Mouse (Mus musculus) skeletal muscle tissue, postnatal 0 days (tissue): ENCODE data around the gene Spr. TPM values are rescaled to one million over a fixed set of nuclear protein-coding genes. Genes with fewer than 3 reads are reported as not detected.

ENCODE experiments used
- polyA plus RNA-seq: library from polyadenylated mRNA; unstranded; fragments of >200 nt; fragmentation: Nextera tagmentation; extraction: Ambion mirVana; gene quantifications from 2 replicates; pipeline ENCODE4 v1.2.1, GENCODE M21; 2015

The Spr gene
- polyA plus RNA-seq: 21.3 and 24.3 TPM in 2 replicates

GRCm38 (mm10) chr6:85137217-85138035 is at the start of gene Spr:
Gene Spr (minus strand): TSS chr6:85137766.

Other genes with a start within 250 kb of the Spr start
- 8.0 and 8.3 TPM in 2 replicates for gene Exoc6b, start 68.3 kb downstream of the Spr start, polyA plus RNA-seq
- gene Emx1, start 49.7 kb upstream of the Spr start, polyA plus RNA-seq: not detected in 2 replicates
- gene Sfxn5, start 195.7 kb upstream of the Spr start, polyA plus RNA-seq: 3.3 and 4.6 TPM in 2 replicates
- gene Rab11fip5, start 236.9 kb upstream of the Spr start, polyA plus RNA-seq: 20.0 and 20.7 TPM in 2 replicates